Mouse (Mus musculus) thymus, adult 2 months (tissue): Measurements from ENCODE around the gene Creb5.

Experiments
- CTCF ChIP-seq: fragments of 200-500 bp; IDR thresholded peaks from 2 replicates; pipeline ENCODE4 v1.5.1; 2012; ENCODE audit warnings: mild to moderate bottlenecking, control low read depth, low read length, moderate library complexity, borderline replicate concordance; ENCODE audit not compliant: control insufficient read depth, poor library complexity, insufficient read depth; ENCODE audit errors: extremely low read depth
- POLR2A ChIP-seq: fragments of 200-500 bp; IDR thresholded peaks from 2 replicates; pipeline ENCODE4 v1.6.1; 2012; ENCODE audit warnings: mild to moderate bottlenecking, low read length, control low read depth, moderate library complexity; ENCODE audit not compliant: control insufficient read depth, poor library complexity, insufficient read depth; ENCODE audit errors: extremely low read depth

- TF ChIP-seq POLR2A (no peak), CTCF (no peak)
Observed at GRCm38 (mm10) chr6:53515611-53516010, 228.5 kb downstream of the Creb5 start.
